Mouse (Mus musculus): ENCODE results near the gene Zcchc24. TPM values are rescaled to one million over a fixed set of nuclear protein-coding genes. Genes with fewer than 3 reads are reported as not detected.

The Zcchc24 gene
- polyA plus RNA-seq, 1 experiment from 2014 or later = 29.4 TPM

DNA sequence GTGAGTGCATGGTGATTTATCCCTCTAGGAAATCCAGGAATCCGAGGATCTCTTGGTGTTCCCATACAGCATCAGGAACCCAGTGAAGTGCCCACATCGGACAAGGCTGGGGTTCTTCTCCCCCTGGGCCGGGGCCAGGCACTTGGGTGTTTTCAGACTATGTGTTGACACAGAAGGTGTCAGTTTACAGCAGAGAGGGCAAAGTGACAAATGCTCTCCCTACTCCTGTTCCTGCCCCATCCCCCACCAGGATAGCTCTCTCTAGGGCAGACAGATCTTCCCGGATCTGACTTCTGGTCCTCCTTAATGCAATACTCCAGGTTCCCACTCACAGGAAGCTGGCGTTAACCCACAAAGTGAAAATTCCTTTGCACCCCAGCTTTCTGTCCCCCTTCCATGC is 5.3 kb upstream of the Zcchc24 start:
- H3K4me2 ChIP-seq = no peak overlapping the region
- H3K9ac ChIP-seq = no peak overlapping the region
- no peaks in the 10 kb centered on the region for H3K27me3 ChIP-seq
- no peak overlapping the region for H3K27ac ChIP-seq
- WGBS = 28% methylated on average over 5 of the region's 5 CpGs
- no peak overlapping the region for H3K4me3 ChIP-seq
- H3K4me1 ChIP-seq = peaks cover 36% of the 10 kb centered on the region
- ATAC-seq (ENCODE audit: insufficient number of reproducible peaks, insufficient read depth, low FRiP score, low TSS enrichment, low read depth) = no peak
- no peaks in the 10 kb centered on the region for H3K9me3 ChIP-seq
- no peaks in the 10 kb centered on the region for H3K36me3 ChIP-seq

DNA sequence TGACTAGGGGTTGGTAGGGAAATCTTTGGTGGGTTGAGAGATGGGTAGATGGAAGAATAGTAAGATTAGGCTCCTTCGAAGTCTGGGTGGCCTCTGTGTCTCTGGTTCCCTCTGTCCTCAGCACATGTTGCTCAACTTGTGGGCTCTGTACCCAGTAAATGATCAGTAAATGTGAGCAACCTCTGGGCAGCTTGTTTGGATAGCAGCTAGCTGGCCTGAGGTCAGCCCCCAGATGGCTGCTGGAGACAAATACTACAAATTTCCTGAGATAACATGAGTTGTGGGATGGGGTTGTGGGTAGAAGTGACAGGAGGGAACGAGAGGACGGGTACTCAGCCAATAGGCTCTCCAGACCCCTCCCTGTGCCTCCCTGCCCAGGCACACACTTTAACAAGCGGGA is 4.2 kb upstream of the Zcchc24 start:
- Histone ChIP-seq H3K27me3 (no peaks in the 10 kb centered on the region), H3K36me3 (no peaks in the 10 kb centered on the region), H3K4me3 (no peak overlapping the region), H3K9ac (no peak overlapping the region), H3K4me2 (no peak overlapping the region), H3K27ac (no peak overlapping the region), H3K4me1 (peaks cover 37% of the 10 kb centered on the region), H3K9me3 (no peaks in the 10 kb centered on the region)
- ATAC-seq (ENCODE audit: insufficient number of reproducible peaks, insufficient read depth, low FRiP score, low TSS enrichment, low read depth) = no peak
- 56% methylated on average over 4 of the region's 4 CpGs for WGBS

DNA sequence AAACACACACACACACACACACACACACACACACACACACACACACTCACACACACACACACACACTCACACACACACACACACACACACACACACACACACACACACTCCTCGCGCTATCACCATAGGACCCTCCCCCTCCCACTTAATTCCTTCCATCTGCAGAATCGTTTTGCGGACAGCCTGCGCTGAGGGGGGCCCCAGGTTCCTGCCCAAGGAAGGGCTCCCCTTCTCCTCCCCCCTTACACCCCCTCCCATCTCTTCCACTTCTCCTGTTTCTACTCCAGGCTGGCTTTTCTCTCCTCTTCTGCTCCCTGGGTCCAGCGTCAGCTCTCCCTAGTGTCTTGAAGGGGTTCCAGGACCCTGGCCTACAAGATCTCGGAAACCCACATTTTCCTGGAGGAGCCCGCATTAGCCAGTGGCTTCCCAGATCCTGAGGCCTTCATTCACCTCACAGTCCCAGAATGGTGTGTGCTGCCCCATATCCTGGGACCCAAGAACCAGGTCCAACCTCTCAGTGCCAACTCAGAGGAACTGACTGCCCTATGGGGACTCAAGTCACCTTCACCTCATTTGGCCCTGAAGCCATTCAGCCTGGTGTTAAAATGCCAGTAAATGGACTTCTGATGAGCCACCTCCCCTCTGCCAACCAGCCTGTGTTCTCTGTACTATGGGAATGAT is 927 bp upstream of the Zcchc24 start:
- no peaks in the 10 kb centered on the region for H3K36me3 ChIP-seq
- peak overlapping the region; percentile 36; the same call in 1 of the 2 replicates for H3K9ac ChIP-seq
- peak overlapping the region; percentile 88 for H3K4me2 ChIP-seq
- H3K9me3 ChIP-seq = no peaks in the 10 kb centered on the region
- H3K27me3 ChIP-seq = no peaks in the 10 kb centered on the region
- H3K4me3 ChIP-seq = no peak overlapping the region
- H3K4me1 ChIP-seq = peaks cover 53% of the 10 kb centered on the region
- ATAC-seq (ENCODE audit: insufficient number of reproducible peaks, insufficient read depth, low FRiP score, low TSS enrichment, low read depth) = no peak
- WGBS = 2% methylated on average over 8 of the region's 8 CpGs
- H3K27ac ChIP-seq = peak overlapping the region; percentile 96

DNA sequence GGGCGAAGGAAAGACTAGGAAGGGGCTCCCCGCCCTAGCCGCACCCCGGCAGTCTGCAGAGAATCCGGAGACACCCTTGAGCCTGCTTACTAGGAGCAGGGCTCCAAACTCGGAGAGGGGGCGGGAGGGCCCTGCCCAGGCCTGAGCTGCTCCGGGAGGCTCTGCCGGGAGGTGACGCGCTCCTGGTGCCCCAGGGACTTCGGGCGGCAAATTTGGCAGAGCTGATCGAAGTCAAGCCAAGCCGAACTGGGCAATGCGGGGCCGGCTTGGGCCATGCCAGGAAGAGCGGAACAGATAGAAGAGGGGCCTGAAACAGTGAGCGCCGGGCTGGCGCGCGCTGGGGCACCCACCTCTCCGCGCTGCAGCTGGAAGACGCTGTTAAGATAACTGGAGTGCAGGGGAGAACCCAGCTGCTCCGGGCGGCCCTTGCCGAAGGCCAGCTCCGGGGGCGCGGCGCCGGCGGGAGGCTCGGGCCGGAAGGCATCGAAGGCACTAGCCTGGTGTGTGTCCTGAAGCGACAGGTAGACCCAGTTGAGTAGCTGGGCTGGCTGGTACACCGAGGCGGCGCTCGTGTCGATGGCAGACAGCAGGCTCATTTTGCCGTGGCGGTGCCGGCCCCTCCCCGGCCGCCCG is 462 bp downstream of the Zcchc24 start:
- Histone ChIP-seq H3K4me1 (peaks cover 47% of the 10 kb centered on the region), H3K36me3 (no peaks in the 10 kb centered on the region), H3K4me2 (peak overlapping the region; percentile 88), H3K9me3 (no peaks in the 10 kb centered on the region), H3K27ac (peak overlapping the region; percentile 96), H3K27me3 (no peaks in the 10 kb centered on the region), H3K9ac (peak overlapping the region; percentile 92), H3K4me3 (peak overlapping the region; percentile 77)
- WGBS = under 1% methylated on average over 47 of the region's 50 CpGs
- peak; percentile 29; the same call in 1 of the 2 replicates for ATAC-seq (ENCODE audit: insufficient number of reproducible peaks, insufficient read depth, low FRiP score, low TSS enrichment, low read depth)

DNA sequence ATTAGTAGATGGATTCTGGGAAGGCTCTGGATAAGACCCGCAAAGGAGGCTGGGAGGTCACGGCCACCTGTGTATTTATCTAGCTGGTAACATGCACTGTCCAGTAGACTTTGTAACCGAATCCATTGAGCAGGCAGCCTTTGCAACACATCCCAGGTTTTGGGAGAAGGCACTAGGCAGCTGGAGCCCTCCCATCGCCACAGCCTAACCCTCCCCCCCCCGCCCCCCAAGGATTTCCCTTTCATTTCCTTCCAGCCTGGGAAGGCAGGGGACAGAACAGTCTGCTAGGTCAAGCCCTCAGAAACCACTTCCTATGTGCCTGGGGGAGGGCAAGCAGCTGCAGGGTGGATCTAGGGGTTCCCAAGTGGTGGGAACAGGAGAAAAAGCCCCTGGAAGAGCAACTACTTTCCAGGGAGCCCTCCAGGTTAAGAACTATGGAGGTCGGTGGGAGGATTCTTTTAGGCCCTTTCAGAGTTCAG is 1.1 kb downstream of the Zcchc24 start:
- Histone ChIP-seq H3K4me2 (peak overlapping the region; percentile 88), H3K4me1 (peaks cover 47% of the 10 kb centered on the region), H3K9me3 (no peaks in the 10 kb centered on the region), H3K27me3 (no peaks in the 10 kb centered on the region), H3K9ac (peak overlapping the region; percentile 92), H3K36me3 (no peaks in the 10 kb centered on the region), H3K4me3 (peak overlapping the region; percentile 77), H3K27ac (peak overlapping the region; percentile 96)
- WGBS = 5% methylated on average over 6 of the region's 6 CpGs
- ATAC-seq (ENCODE audit: insufficient number of reproducible peaks, insufficient read depth, low FRiP score, low TSS enrichment, low read depth) = no peak

DNA sequence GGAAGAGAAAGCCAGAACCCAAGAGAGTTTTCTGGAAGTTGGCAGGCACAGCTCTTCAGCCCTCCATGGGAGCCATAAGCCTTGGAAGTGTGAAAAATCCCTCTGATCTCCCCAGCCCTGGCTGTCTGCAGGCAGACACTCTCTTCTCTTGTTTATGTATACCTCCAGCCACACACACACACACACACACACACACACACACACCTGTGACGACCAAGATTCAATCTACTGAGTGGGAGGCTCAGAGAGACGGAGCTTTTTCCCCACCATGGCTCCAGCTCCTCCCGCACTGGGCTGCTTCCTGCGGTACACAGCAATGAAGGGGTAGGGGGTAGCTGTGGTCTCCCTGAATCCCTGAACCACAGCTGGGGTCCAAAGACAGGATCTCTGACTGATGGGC is 2.4 kb downstream of the Zcchc24 start:
- no peaks in the 10 kb centered on the region for H3K9me3 ChIP-seq
- H3K4me1 ChIP-seq = peaks cover 58% of the 10 kb centered on the region
- H3K36me3 ChIP-seq = 0 out of 2 replicates have a peak, but pooled peaks cover 5% of the 10 kb centered on the region
- 24% methylated on average over 4 of the region's 4 CpGs for WGBS
- H3K27me3 ChIP-seq = no peaks in the 10 kb centered on the region
- no peak for ATAC-seq (ENCODE audit: insufficient number of reproducible peaks, insufficient read depth, low FRiP score, low TSS enrichment, low read depth)
- H3K4me2 ChIP-seq = peak overlapping the region; percentile 88
- peak overlapping the region; percentile 64 for H3K27ac ChIP-seq
- H3K4me3 ChIP-seq = peak overlapping the region; percentile 77
- peak overlapping the region; percentile 92 for H3K9ac ChIP-seq

DNA sequence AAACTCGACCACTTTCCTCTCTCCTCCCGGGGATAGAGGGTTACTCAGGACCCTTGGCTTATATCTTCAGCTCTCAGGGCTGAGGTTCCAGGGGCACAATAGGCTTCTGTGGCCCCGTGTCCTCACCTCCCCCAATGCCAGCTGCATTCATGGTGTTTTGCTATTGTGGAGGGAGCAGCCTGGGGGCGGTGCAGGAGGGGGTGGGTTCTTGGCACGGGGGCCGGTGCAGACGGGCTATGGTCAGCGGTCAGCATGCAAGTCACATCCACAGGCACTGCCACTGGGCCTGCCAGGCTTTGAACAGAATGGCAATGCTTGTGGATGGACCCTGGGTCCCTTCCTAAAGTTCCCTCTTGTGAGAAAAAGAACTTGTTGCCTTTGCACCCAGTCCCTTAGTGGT is 2.9 kb downstream of the Zcchc24 start:
- Histone ChIP-seq H3K27ac (peak overlapping the region; percentile 64), H3K27me3 (no peaks in the 10 kb centered on the region), H3K9me3 (no peaks in the 10 kb centered on the region), H3K4me3 (peak overlapping the region; percentile 77), H3K9ac (peak overlapping the region; percentile 92), H3K4me1 (peaks cover 63% of the 10 kb centered on the region), H3K4me2 (peak overlapping the region; percentile 88), H3K36me3 (0 out of 2 replicates have a peak, but pooled peaks cover 8% of the 10 kb centered on the region)
- 21% methylated on average over 8 of the region's 8 CpGs for WGBS
- no peak for ATAC-seq (ENCODE audit: insufficient number of reproducible peaks, insufficient read depth, low FRiP score, low TSS enrichment, low read depth)

DNA sequence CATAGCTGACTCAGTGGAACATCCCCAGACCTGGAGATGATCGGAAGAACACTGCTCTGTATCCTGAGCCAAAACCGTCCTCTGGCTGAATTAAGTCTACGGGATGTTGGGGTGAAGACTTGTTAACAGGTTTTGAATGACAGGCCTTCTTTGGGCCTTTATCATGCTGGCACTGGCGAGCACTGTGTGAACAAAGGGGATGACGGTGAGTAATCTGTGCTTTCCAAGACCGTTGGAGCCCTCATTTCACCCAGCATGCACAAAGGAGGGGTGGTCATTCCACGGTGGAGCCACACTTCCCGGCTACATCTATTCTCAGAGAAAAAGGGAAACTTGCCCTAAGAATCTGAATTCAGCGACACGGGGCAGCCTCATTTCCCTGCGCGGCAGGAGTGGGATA is 3.7 kb downstream of the Zcchc24 start:
- Histone ChIP-seq H3K27ac (peak overlapping the region; percentile 64; the same call in 1 of the 2 replicates), H3K4me3 (0 out of 2 replicates have a peak overlapping the region, but pooled peaks have one; percentile 77), H3K4me1 (peaks cover 67% of the 10 kb centered on the region), H3K4me2 (peak overlapping the region; percentile 88), H3K9ac (peak overlapping the region; percentile 92; the same call in 1 of the 2 replicates), H3K27me3 (no peaks in the 10 kb centered on the region), H3K9me3 (no peaks in the 10 kb centered on the region), H3K36me3 (0 out of 2 replicates have a peak, but pooled peaks cover 9% of the 10 kb centered on the region)
- WGBS = 62% methylated on average over 12 of the region's 12 CpGs
- ATAC-seq (ENCODE audit: insufficient number of reproducible peaks, insufficient read depth, low FRiP score, low TSS enrichment, low read depth) = no peak

DNA sequence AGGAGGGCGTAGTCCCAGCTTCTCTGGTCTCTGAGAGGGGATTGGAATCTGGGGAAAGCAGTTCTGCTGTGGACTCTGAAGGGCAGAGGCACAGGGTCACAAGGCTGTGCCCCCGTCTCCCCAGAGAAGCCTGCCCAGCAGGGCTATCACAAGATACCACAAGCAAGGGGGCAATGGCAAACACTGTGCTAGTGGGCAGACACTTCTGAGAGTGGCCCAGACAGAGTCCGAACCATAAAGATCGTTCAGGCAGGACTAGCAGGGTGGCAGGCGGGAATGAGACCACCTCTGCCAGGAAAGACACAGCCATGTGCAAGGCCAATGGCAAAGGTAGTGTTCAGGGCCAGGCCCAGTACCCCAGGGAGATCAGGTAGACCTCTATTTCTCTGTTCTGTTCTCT is 7.7 kb downstream of the Zcchc24 start:
- Histone ChIP-seq H3K27ac (peak overlapping the region; percentile 44; the same call in 1 of the 2 replicates), H3K9me3 (no peaks in the 10 kb centered on the region), H3K4me3 (no peak overlapping the region), H3K27me3 (no peaks in the 10 kb centered on the region), H3K36me3 (peaks cover 17% of the 10 kb centered on the region; the same call in 1 of the 2 replicates), H3K4me1 (peaks cover 81% of the 10 kb centered on the region), H3K9ac (no peak overlapping the region), H3K4me2 (no peak overlapping the region)
- WGBS = 89% methylated on average over 5 of the region's 5 CpGs
- no peak for ATAC-seq (ENCODE audit: insufficient number of reproducible peaks, insufficient read depth, low FRiP score, low TSS enrichment, low read depth)

DNA sequence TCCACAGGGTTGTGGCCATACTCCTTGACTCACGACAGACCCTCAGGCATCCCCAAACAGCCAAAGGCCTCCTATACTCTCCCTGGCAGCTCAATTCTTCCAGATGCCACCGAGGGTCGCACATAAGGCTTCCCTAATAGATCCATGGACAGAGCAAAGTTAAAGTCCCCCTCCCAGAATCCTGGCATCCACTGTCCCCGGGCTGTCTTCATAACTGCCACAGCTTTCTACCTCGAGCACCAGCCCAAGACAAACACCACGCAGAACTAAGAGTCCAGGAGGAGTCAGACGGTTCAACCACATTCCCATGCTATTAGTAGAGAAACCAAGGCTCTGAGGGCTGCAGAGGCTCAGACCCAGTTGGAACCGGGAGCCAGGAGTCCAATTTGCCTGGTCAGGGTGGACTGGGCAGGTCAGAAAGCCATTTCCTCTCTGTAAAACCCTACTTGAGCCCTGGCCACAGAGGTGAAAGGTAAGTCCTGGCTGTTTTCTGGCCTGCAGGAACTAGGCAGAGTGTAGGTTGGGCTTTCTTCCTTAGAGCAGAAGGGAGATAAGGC is 8.8 kb downstream of the Zcchc24 start:
- H3K36me3 ChIP-seq = peaks cover 26% of the 10 kb centered on the region
- H3K27me3 ChIP-seq = no peaks in the 10 kb centered on the region
- H3K4me3 ChIP-seq = no peak overlapping the region
- ATAC-seq (ENCODE audit: insufficient number of reproducible peaks, insufficient read depth, low FRiP score, low TSS enrichment, low read depth) = no peak
- no peaks in the 10 kb centered on the region for H3K9me3 ChIP-seq
- H3K9ac ChIP-seq = peak overlapping the region; percentile 38; the same call in 1 of the 2 replicates
- H3K4me2 ChIP-seq = peak overlapping the region; percentile 24
- WGBS = 41% methylated on average over 8 of the region's 8 CpGs
- H3K27ac ChIP-seq = peak overlapping the region; percentile 83
- H3K4me1 ChIP-seq = peaks cover 81% of the 10 kb centered on the region

DNA sequence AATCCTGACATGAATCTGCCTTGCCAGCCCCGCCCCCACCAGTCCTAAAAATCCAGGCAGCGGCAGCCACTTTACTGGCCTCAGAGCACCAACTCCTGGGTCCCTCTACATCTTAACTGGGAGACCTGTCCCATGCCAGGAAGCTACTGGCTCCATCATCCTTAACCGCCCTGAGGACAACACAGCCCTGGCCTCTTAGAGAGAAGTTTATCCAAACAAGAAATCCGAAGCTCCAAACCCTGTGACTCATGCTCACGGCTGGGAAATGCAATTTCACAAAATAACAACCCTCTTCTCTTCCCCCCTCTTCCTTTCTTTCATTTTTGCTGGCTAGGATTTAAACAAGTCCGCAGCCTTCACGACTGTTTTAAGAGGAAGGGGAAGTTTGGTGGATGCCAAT is 9.3 kb downstream of the Zcchc24 start:
- Histone ChIP-seq H3K9me3 (no peaks in the 10 kb centered on the region), H3K9ac (peak overlapping the region; percentile 38; the same call in 1 of the 2 replicates), H3K4me3 (no peak overlapping the region), H3K27me3 (no peaks in the 10 kb centered on the region), H3K36me3 (peaks cover 31% of the 10 kb centered on the region), H3K27ac (peak overlapping the region; percentile 83), H3K4me2 (peak overlapping the region; percentile 24), H3K4me1 (peaks cover 81% of the 10 kb centered on the region)
- 26% methylated on average over 7 of the region's 7 CpGs for WGBS
- no peak for ATAC-seq (ENCODE audit: insufficient number of reproducible peaks, insufficient read depth, low FRiP score, low TSS enrichment, low read depth)
